Mouse (Mus musculus): Measurements from ENCODE around the gene Stard9.

DNA sequence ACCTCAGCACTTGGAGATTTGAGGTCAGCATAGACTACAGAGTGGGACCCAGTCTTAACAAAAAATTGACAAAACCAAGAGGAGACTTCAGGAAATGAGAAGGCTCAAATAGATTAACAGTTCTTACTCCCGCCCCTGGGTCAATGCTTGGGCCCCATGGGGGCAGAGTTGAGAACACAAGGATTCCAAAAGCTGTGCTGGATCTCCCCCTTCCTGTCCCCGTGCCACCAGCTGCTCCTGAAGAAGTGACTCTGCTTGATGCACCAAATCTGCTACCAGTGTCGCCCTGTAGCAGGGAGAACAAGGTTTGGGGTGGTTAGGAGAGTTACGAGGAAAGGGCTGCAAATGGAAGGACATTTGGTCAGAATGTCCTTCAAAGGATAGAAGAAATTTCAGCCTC, 94.7 kb downstream of the Stard9 start:
- TF ChIP-seq CTCF (conservative IDR thresholded peaks at IDR 0.05; ENCODE audit: insufficient read depth, insufficient read length, low read depth, low read length) (no peak), POLR2A (IDR thresholded peaks at IDR 0.05; ENCODE audit: low read depth, low read length) (no peak)
